Mouse (Mus musculus): ENCODE results near the gene Mast3. TPM values are rescaled to one million over a fixed set of nuclear protein-coding genes. Genes with fewer than 3 reads are reported as not detected.

Gene Mast3
- polyA plus RNA-seq, 1 experiment from 2014 or later = 10.1 TPM

GRCm38 (mm10) chr8:70838654-70839407, 34.0 kb upstream of the Mast3 start:
- ATAC-seq (ENCODE audit: low FRiP score) (peak; percentile 49), DNase-seq (ENCODE audit: low spot score, missing footprints) (no peak)
- 4% methylated on average over 65 of the region's 66 CpGs for WGBS
- H3K4me2 ChIP-seq = peak overlapping the region; percentile 78
- peak overlapping the region; percentile 60 for H3K4me3 ChIP-seq (ENCODE audit: low read depth, low read length)
- H3K27ac ChIP-seq (ENCODE audit: low read depth, low read length) = peak overlapping the region; percentile 46; the same call in 1 of the 2 replicates
- H3K4me1 ChIP-seq (ENCODE audit: control insufficient read depth, insufficient read depth, low read length) = peaks cover 6% of the 10 kb centered on the region
- no peaks in the 10 kb centered on the region; the same call in 1 of the 2 replicates for H3K27me3 ChIP-seq (ENCODE audit: control insufficient read depth, insufficient read depth, low read length)
- H3K36me3 ChIP-seq (ENCODE audit: control insufficient read depth, insufficient read depth, low read length) = peaks cover 2% of the 10 kb centered on the region; the same call in 1 of the 2 replicates
- peak overlapping the region; percentile 73 for H3K9ac ChIP-seq (ENCODE audit: low read length)
- H3K9me3 ChIP-seq (ENCODE audit: control insufficient read depth, low read length) = no peaks in the 10 kb centered on the region

DNA sequence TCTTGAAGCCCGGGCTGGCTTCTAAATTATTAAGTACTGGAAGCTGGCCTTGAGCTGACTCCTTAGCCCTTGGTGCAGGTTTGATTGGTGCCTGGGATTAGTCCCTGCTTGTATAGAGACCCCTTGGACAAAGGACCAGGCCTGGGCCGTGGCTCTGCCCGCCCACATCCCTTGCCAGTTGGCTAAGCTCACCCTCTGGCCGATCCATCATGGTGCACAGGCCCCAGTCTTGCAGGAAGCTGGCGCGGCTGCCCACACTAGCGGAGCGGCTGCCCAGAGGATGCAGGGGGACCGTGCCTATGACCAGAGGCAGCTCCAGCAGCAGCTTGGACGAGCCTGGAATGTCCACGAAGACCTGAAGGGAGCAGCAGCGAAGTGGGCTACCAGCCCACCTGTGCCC, 31.8 kb upstream of the Mast3 start:
- H3K9ac ChIP-seq (ENCODE audit: low read length) = no peak overlapping the region
- no peak overlapping the region for H3K4me2 ChIP-seq
- ATAC-seq (ENCODE audit: low FRiP score) (no peak), DNase-seq (ENCODE audit: low spot score, missing footprints) (no peak)
- no peaks in the 10 kb centered on the region; the same call in 1 of the 2 replicates for H3K27me3 ChIP-seq (ENCODE audit: control insufficient read depth, insufficient read depth, low read length)
- peaks cover 2% of the 10 kb centered on the region; the same call in 1 of the 2 replicates for H3K36me3 ChIP-seq (ENCODE audit: control insufficient read depth, insufficient read depth, low read length)
- H3K4me1 ChIP-seq (ENCODE audit: control insufficient read depth, insufficient read depth, low read length) = peaks cover 7% of the 10 kb centered on the region
- 89% methylated on average over 12 of the region's 12 CpGs for WGBS
- H3K27ac ChIP-seq (ENCODE audit: low read depth, low read length) = no peak overlapping the region
- H3K9me3 ChIP-seq (ENCODE audit: control insufficient read depth, low read length) = no peaks in the 10 kb centered on the region
- no peak overlapping the region for H3K4me3 ChIP-seq (ENCODE audit: low read depth, low read length)

GRCm38 (mm10) chr8:70834071-70834470, 29.2 kb upstream of the Mast3 start:
- Histone ChIP-seq H3K27me3 (ENCODE audit: control insufficient read depth, insufficient read depth, low read length) (no peaks in the 10 kb centered on the region; the same call in 1 of the 2 replicates), H3K4me3 (ENCODE audit: low read depth, low read length) (no peak overlapping the region), H3K4me2 (no peak overlapping the region), H3K9ac (ENCODE audit: low read length) (no peak overlapping the region), H3K4me1 (ENCODE audit: control insufficient read depth, insufficient read depth, low read length) (peaks cover 7% of the 10 kb centered on the region), H3K9me3 (ENCODE audit: control insufficient read depth, low read length) (no peaks in the 10 kb centered on the region), H3K27ac (ENCODE audit: low read depth, low read length) (no peak overlapping the region), H3K36me3 (ENCODE audit: control insufficient read depth, insufficient read depth, low read length) (peaks cover 2% of the 10 kb centered on the region; the same call in 1 of the 2 replicates)
- DNase-seq (ENCODE audit: low spot score, missing footprints) (no peak), ATAC-seq (ENCODE audit: low FRiP score) (no peak)
- 92% methylated on average over 3 of the region's 3 CpGs for WGBS

DNA sequence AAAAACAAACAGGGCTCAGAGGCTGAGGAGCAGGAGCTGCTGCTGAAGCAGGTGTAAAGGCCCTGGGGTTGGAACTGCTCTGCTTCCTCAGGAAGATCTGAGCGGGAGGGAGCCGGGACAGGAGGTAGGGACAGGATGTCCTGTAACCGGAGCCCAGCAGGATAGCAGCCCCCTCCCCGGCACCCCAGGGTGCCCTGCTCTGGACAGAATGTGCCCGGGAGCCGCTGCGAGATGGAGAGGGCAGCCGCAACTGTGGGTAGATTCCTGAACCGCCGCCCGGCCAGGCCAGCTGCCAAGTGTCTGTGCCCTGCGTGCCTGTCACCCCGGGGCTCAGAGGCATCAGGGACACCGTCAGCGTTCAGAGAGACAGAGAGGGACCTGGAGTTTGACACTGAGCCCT, 28.7 kb upstream of the Mast3 start:
- Histone ChIP-seq H3K27ac (ENCODE audit: low read depth, low read length) (no peak overlapping the region), H3K36me3 (ENCODE audit: control insufficient read depth, insufficient read depth, low read length) (peaks cover 2% of the 10 kb centered on the region; the same call in 1 of the 2 replicates), H3K9ac (ENCODE audit: low read length) (no peak overlapping the region), H3K4me3 (ENCODE audit: low read depth, low read length) (no peak overlapping the region), H3K27me3 (ENCODE audit: control insufficient read depth, insufficient read depth, low read length) (no peaks in the 10 kb centered on the region; the same call in 1 of the 2 replicates), H3K9me3 (ENCODE audit: control insufficient read depth, low read length) (no peaks in the 10 kb centered on the region), H3K4me2 (no peak overlapping the region), H3K4me1 (ENCODE audit: control insufficient read depth, insufficient read depth, low read length) (peaks cover 4% of the 10 kb centered on the region)
- ATAC-seq (ENCODE audit: low FRiP score) = peak; percentile 12; the same call in 1 of the 2 replicates
- WGBS = 45% methylated on average over 15 of the region's 15 CpGs
- no peak for DNase-seq (ENCODE audit: low spot score, missing footprints)

DNA sequence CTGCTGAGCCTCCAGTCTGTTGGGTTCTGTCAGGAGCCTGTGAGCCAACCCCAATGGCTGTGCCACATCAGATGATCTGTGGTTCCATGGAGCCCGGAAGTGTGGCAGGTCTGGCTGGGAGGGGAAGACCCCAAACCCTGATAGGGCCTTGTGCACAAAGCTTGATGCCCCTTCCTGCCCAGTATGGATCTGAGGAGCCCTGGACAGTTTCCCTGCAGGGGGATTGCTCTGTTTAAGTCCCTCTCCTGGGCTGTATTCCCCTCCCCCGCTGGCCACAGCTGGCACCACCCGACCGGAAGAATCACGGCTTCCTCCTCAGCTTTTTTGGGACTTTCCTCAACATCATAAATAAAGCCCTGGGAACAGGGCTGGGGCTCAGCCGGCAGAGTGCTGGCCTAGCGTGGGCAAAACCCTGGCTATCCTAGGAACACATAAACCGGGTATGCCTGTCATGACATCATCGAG, 28.2 kb upstream of the Mast3 start:
- Histone ChIP-seq H3K9ac (ENCODE audit: low read length) (no peak overlapping the region), H3K4me3 (ENCODE audit: low read depth, low read length) (no peak overlapping the region), H3K27me3 (ENCODE audit: control insufficient read depth, insufficient read depth, low read length) (no peaks in the 10 kb centered on the region), H3K9me3 (ENCODE audit: control insufficient read depth, low read length) (no peaks in the 10 kb centered on the region), H3K27ac (ENCODE audit: low read depth, low read length) (no peak overlapping the region), H3K4me1 (ENCODE audit: control insufficient read depth, insufficient read depth, low read length) (0 out of 2 replicates have a peak, but pooled peaks cover 2% of the 10 kb centered on the region), H3K4me2 (no peak overlapping the region), H3K36me3 (ENCODE audit: control insufficient read depth, insufficient read depth, low read length) (peaks cover 2% of the 10 kb centered on the region; the same call in 1 of the 2 replicates)
- 0 out of 2 replicates have a peak, but pooled peaks have one; percentile 8 for ATAC-seq (ENCODE audit: low FRiP score)
- DNase-seq (ENCODE audit: low spot score, missing footprints) = no peak
- 69% methylated on average over 9 of the region's 9 CpGs for WGBS

DNA sequence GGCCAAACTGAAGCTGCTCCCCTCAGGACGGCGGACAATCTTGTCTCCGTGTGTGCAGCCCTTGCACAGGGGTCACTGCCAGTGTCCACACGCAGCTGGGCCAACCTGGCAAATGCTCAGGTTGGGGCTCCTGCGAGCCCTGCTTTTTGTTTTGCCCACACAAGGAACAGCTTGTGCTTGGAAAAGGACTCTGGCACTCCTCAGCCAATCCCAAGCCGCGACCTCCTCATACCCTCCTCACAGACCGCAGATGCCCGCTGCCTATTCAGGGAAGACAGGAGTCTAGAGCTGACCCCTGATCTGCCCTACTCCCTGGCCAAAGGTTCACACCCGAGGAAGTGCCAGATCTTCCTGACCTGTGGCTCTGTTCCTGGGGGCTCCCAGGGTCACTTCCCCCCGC, 27.5 kb upstream of the Mast3 start:
- Histone ChIP-seq H3K4me2 (no peak overlapping the region), H3K4me1 (ENCODE audit: control insufficient read depth, insufficient read depth, low read length) (0 out of 2 replicates have a peak, but pooled peaks cover 2% of the 10 kb centered on the region), H3K27ac (ENCODE audit: low read depth, low read length) (no peak overlapping the region), H3K27me3 (ENCODE audit: control insufficient read depth, insufficient read depth, low read length) (no peaks in the 10 kb centered on the region), H3K36me3 (ENCODE audit: control insufficient read depth, insufficient read depth, low read length) (peaks cover 2% of the 10 kb centered on the region; the same call in 1 of the 2 replicates), H3K4me3 (ENCODE audit: low read depth, low read length) (no peak overlapping the region), H3K9me3 (ENCODE audit: control insufficient read depth, low read length) (no peaks in the 10 kb centered on the region), H3K9ac (ENCODE audit: low read length) (no peak overlapping the region)
- DNase-seq (ENCODE audit: low spot score, missing footprints) (no peak), ATAC-seq (ENCODE audit: low FRiP score) (no peak)
- WGBS = 61% methylated on average over 11 of the region's 11 CpGs

DNA sequence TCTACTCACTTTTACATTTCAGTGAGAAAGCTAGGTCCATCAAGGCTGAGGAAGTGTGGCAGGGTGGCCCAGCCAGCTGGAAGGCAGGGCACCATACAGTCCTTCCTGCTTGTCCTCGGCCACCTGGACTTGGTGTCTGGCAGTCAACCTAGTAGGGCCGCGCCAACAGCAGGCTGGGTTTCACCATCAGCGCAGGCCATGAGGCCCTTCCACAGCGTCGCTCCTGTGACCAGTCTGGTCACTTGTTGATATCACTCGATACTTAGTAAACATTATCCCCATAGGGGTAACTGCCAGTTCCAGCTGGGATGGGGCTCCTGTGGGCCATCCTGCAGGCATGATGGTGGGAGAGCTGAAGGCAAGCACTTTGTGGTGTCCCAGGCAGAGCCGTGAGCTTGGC, 26.7 kb upstream of the Mast3 start:
- ATAC-seq (ENCODE audit: low FRiP score) (no peak), DNase-seq (ENCODE audit: low spot score, missing footprints) (no peak)
- 0 out of 2 replicates have a peak, but pooled peaks cover 2% of the 10 kb centered on the region for H3K4me1 ChIP-seq (ENCODE audit: control insufficient read depth, insufficient read depth, low read length)
- H3K36me3 ChIP-seq (ENCODE audit: control insufficient read depth, insufficient read depth, low read length) = peaks cover 2% of the 10 kb centered on the region; the same call in 1 of the 2 replicates
- no peaks in the 10 kb centered on the region for H3K27me3 ChIP-seq (ENCODE audit: control insufficient read depth, insufficient read depth, low read length)
- WGBS = 90% methylated on average over 8 of the region's 8 CpGs
- no peaks in the 10 kb centered on the region for H3K9me3 ChIP-seq (ENCODE audit: control insufficient read depth, low read length)
- 0 out of 2 replicates have a peak overlapping the region, but pooled peaks have one; percentile 4 for H3K9ac ChIP-seq (ENCODE audit: low read length)
- no peak overlapping the region for H3K4me2 ChIP-seq
- no peak overlapping the region for H3K27ac ChIP-seq (ENCODE audit: low read depth, low read length)
- H3K4me3 ChIP-seq (ENCODE audit: low read depth, low read length) = no peak overlapping the region

- DNase-seq (ENCODE audit: low spot score, missing footprints) (no peak), ATAC-seq (ENCODE audit: low FRiP score) (no peak)
- Histone ChIP-seq H3K9ac (ENCODE audit: low read length) (no peak overlapping the region), H3K27ac (ENCODE audit: low read depth, low read length) (no peak overlapping the region), H3K4me2 (no peak overlapping the region), H3K4me3 (ENCODE audit: low read depth, low read length) (no peak overlapping the region), H3K27me3 (ENCODE audit: control insufficient read depth, insufficient read depth, low read length) (no peaks in the 10 kb centered on the region), H3K4me1 (ENCODE audit: control insufficient read depth, insufficient read depth, low read length) (0 out of 2 replicates have a peak, but pooled peaks cover 2% of the 10 kb centered on the region), H3K36me3 (ENCODE audit: control insufficient read depth, insufficient read depth, low read length) (no peaks in the 10 kb centered on the region), H3K9me3 (ENCODE audit: control insufficient read depth, low read length) (no peaks in the 10 kb centered on the region)
- WGBS = 86% methylated on average over 1 of the region's 1 CpGs
Measured at GRCm38 (mm10) chr8:70827796-70828195, 22.9 kb upstream of the Mast3 start.

GRCm38 (mm10) chr8:70827010-70827409, 22.2 kb upstream of the Mast3 start:
- H3K27ac ChIP-seq (ENCODE audit: low read depth, low read length) = no peak overlapping the region
- no peaks in the 10 kb centered on the region for H3K9me3 ChIP-seq (ENCODE audit: control insufficient read depth, low read length)
- no peak for DNase-seq (ENCODE audit: low spot score, missing footprints)
- H3K36me3 ChIP-seq (ENCODE audit: control insufficient read depth, insufficient read depth, low read length) = no peaks in the 10 kb centered on the region
- H3K4me3 ChIP-seq (ENCODE audit: low read depth, low read length) = no peak overlapping the region
- no peaks in the 10 kb centered on the region for H3K4me1 ChIP-seq (ENCODE audit: control insufficient read depth, insufficient read depth, low read length)
- no peak for ATAC-seq (ENCODE audit: low FRiP score)
- WGBS = 95% methylated on average over 2 of the region's 2 CpGs
- no peaks in the 10 kb centered on the region for H3K27me3 ChIP-seq (ENCODE audit: control insufficient read depth, insufficient read depth, low read length)
- H3K4me2 ChIP-seq = no peak overlapping the region
- no peak overlapping the region for H3K9ac ChIP-seq (ENCODE audit: low read length)
